Mouse (Mus musculus): ENCODE measurements at regions not wholly inside any gene's neighbourhood (a gene's known extent, or its start where the extent isn't known, plus 50 kb on each side); places are given as distances from the start of the nearest gene placed in this dataset.

DNA sequence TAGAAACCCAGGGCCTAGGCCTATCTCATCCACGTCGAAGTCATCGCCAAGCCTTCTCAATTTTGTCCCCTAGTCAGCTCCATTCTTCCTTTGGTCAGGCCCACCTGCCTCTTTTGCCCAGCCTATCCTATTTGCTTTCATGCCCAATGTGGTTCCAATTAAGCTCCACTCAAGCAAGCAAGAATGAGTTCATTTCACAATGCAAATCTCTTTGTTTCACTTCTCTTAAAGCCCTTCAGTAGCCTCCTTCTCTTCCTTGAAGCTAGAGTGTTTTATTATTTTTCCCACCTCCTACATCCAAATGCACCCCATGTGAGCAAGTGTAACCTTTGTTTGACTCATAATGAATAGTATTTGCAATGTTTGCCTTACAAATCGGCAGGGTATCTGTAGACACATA, 50.6 kb upstream of the Lifr start:
- TF ChIP-seq CTCF (IDR thresholded peaks at IDR 0.05; ENCODE audit: low read depth): no peak
- TF ChIP-seq EP300 (IDR thresholded peaks at IDR 0.05; ENCODE audit: low read depth): no peak

Data from heart, postnatal 0 days (tissue).